Mouse (Mus musculus) stomach, embryonic 14.5 days (tissue): ENCODE results near the gene Gm20441. TPM values are rescaled to one million over a fixed set of nuclear protein-coding genes. Genes with fewer than 3 reads are reported as not detected.

ENCODE experiments used
- ATAC-seq: fragments of 200-750 bp; cut with Nextera tagmentation; 2 replicates; pipeline ENCODE4 v1.8.0; 2017; ENCODE audit warnings: low read depth, moderate TSS enrichment; ENCODE audit not compliant: insufficient number of reproducible peaks, insufficient read depth, low FRiP score
- H3K27ac ChIP-seq: fragments of 300-500 bp; sonication (generic); 2 replicates; pipeline ENCODE4 v1.5.1; 2014; ENCODE audit warnings: mild to moderate bottlenecking, low read length, moderate library complexity, mixed read lengths
- H3K27me3 ChIP-seq: fragments of 300-500 bp; sonication (generic); 2 replicates; pipeline ENCODE4 v1.6.1; 2014; ENCODE audit warnings: low read length, control low read depth, mixed read lengths; ENCODE audit not compliant: control insufficient read depth, insufficient read depth
- H3K36me3 ChIP-seq: fragments of 300-500 bp; sonication (generic); 2 replicates; pipeline ENCODE4 v1.6.1; 2014; ENCODE audit warnings: mild to moderate bottlenecking, control low read depth, low read length, moderate library complexity, mixed read lengths; ENCODE audit not compliant: control insufficient read depth, insufficient read depth
- H3K4me1 ChIP-seq: fragments of 300-500 bp; sonication (generic); 2 replicates; pipeline ENCODE4 v1.6.1; 2014; ENCODE audit warnings: low read length, control low read depth, mixed read lengths; ENCODE audit not compliant: control insufficient read depth, insufficient read depth
- H3K4me2 ChIP-seq: fragments of 300-500 bp; sonication (generic); replicated peaks from 2 replicates; pipeline ENCODE4 v1.6.1; 2014; ENCODE audit warnings: low read depth, low read length, control low read depth
- H3K4me3 ChIP-seq: fragments of 300-500 bp; sonication (generic); 2 replicates; pipeline ENCODE4 v1.5.1; 2014; ENCODE audit warnings: low read depth, low read length, control low read depth
- H3K9ac ChIP-seq: fragments of 300-500 bp; sonication (generic); replicated peaks from 2 replicates; pipeline ENCODE4 v1.6.1; 2014; ENCODE audit warnings: low read depth, mild to moderate bottlenecking, control low read depth, low read length, moderate library complexity, mixed read lengths
- H3K9me3 ChIP-seq: fragments of 300-500 bp; sonication (generic); 2 replicates; pipeline ENCODE4 v1.6.1; 2016; ENCODE audit warnings: low read depth, low read length, control low read depth; ENCODE audit not compliant: control insufficient read depth
- WGBS: fragments of 180-500 bp; shearing (Covaris S2); extraction: QIAGEN DNeasy Blood & Tissue Kit; methylation state at CpG from one replicate; pipeline ENCODE4 v1.1.7; 2014; 5-methylcytosine and 5-hydroxymethylcytosine counted together
- polyA plus RNA-seq: library from polyadenylated mRNA; unstranded; fragments of >200 nt; fragmentation: Nextera tagmentation; extraction: Ambion mirVana; gene quantifications from 2 replicates; pipeline ENCODE4 v1.2.1, GENCODE M21; 2014

Gene Gm20441
- polyA plus RNA-seq, 1 experiment from 2014 or later: not detected

- Histone ChIP-seq H3K9ac (no peak overlapping the region), H3K4me3 (no peak overlapping the region), H3K27me3 (no peaks in the 10 kb centered on the region), H3K27ac (no peak overlapping the region), H3K9me3 (no peaks in the 10 kb centered on the region), H3K36me3 (no peaks in the 10 kb centered on the region), H3K4me2 (no peak overlapping the region), H3K4me1 (no peaks in the 10 kb centered on the region)
- ATAC-seq: no peak
- WGBS: 85% methylated on average over 5 of the region's 5 CpGs
These were observed 39.1 kb upstream of the Gm20441 start for GRCm38 (mm10) chr10:75819882-75820281.

DNA sequence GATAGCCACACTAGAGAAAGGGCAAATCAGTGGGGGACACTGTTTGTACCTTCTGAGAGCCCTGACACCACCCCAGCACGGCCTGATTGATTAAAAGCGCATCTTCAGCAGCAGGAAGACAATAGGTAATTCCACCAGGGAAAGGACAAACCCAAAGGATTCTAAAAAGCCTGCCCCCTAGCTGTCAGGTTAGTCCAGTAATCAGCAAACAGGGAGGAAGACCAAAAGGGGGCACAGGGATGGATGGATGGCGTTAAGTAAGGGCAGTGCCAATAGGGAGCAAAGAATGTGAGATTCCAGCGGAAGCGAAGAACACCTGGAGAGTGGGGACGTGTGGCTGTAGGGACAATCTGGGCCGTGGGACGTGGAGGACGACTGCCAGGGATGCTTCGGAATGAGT lies 37.9 kb upstream of the Gm20441 start:
- Histone ChIP-seq H3K4me3 (no peak overlapping the region), H3K9ac (no peak overlapping the region), H3K36me3 (no peaks in the 10 kb centered on the region), H3K9me3 (no peaks in the 10 kb centered on the region), H3K4me1 (no peaks in the 10 kb centered on the region), H3K27ac (no peak overlapping the region), H3K27me3 (no peaks in the 10 kb centered on the region), H3K4me2 (no peak overlapping the region)
- ATAC-seq: no peak
- 52% methylated on average over 10 of the region's 10 CpGs for WGBS

DNA sequence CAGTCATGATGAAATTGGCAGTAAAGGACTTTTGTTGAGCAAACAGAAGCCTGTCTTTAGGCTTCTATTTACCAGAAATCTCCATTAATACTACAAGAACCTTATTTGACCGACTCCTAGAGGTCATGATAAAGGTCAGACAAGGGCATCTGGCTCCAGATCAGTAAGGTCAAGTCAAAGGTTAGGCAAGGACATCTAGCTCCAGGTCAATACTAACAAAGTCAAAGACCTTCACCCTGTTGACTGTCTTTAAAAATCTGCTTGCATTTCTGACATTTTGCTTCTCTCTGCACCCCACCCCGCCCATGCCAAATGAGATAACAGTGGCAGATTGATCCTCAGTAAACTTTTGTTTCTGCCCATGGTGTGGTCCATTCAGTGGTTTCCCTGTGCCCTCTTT lies 23.5 kb upstream of the Gm20441 start:
- no peak overlapping the region for H3K9ac ChIP-seq
- WGBS: 48% methylated on average over 2 of the region's 2 CpGs
- no peaks in the 10 kb centered on the region for H3K27me3 ChIP-seq
- no peak overlapping the region for H3K27ac ChIP-seq
- ATAC-seq: no peak
- no peaks in the 10 kb centered on the region for H3K9me3 ChIP-seq
- no peak overlapping the region for H3K4me2 ChIP-seq
- no peaks in the 10 kb centered on the region for H3K4me1 ChIP-seq
- H3K36me3 ChIP-seq: no peaks in the 10 kb centered on the region
- no peak overlapping the region for H3K4me3 ChIP-seq

GRCm38 (mm10) chr10:75798176-75798696 lies 17.5 kb upstream of the Gm20441 start, which contains the start of gene Gstt1:
Gstt1 (minus strand) TSS chr10:75798584.
- no peaks in the 10 kb centered on the region for H3K36me3 ChIP-seq
- H3K27ac ChIP-seq: no peak within 1 kb of the TSS
- peaks cover 3% of the 10 kb centered on the region; the same call in 1 of the 2 replicates for H3K4me1 ChIP-seq
- ATAC-seq: peak; percentile 11; the same call in 1 of the 2 replicates
- peak within 1 kb of the TSS; percentile 11 for H3K9ac ChIP-seq
- peak within 1 kb of the TSS; percentile 80 for H3K4me2 ChIP-seq
- H3K27me3 ChIP-seq: no peaks in the 10 kb centered on the region
- peak within 1 kb of the TSS; percentile 43 for H3K4me3 ChIP-seq
- WGBS: 2% methylated on average over 18 of the region's 18 CpGs
- no peaks in the 10 kb centered on the region for H3K9me3 ChIP-seq

- Histone ChIP-seq H3K27ac (no peak overlapping the region), H3K4me3 (peak overlapping the region; percentile 43), H3K27me3 (no peaks in the 10 kb centered on the region), H3K9ac (peak overlapping the region; percentile 11), H3K4me2 (peak overlapping the region; percentile 80), H3K36me3 (no peaks in the 10 kb centered on the region), H3K9me3 (no peaks in the 10 kb centered on the region), H3K4me1 (peaks cover 3% of the 10 kb centered on the region; the same call in 1 of the 2 replicates)
- WGBS: 3% methylated on average over 12 of the region's 12 CpGs
- peak; percentile 48 for ATAC-seq
These were observed 16.9 kb upstream of the Gm20441 start for GRCm38 (mm10) chr10:75797619-75798175.

- no peak overlapping the region for H3K9ac ChIP-seq
- no peaks in the 10 kb centered on the region for H3K27me3 ChIP-seq
- 48% methylated on average over 11 of the region's 11 CpGs for WGBS
- peak overlapping the region; percentile 43; the same call in 1 of the 2 replicates for H3K4me3 ChIP-seq
- H3K27ac ChIP-seq: no peak overlapping the region
- no peaks in the 10 kb centered on the region for H3K36me3 ChIP-seq
- no peak for ATAC-seq
- no peaks in the 10 kb centered on the region for H3K9me3 ChIP-seq
- H3K4me2 ChIP-seq: peak overlapping the region; percentile 80
- H3K4me1 ChIP-seq: peaks cover 3% of the 10 kb centered on the region; the same call in 1 of the 2 replicates
These were observed 16.2 kb upstream of the Gm20441 start for GRCm38 (mm10) chr10:75796731-75797516.

DNA sequence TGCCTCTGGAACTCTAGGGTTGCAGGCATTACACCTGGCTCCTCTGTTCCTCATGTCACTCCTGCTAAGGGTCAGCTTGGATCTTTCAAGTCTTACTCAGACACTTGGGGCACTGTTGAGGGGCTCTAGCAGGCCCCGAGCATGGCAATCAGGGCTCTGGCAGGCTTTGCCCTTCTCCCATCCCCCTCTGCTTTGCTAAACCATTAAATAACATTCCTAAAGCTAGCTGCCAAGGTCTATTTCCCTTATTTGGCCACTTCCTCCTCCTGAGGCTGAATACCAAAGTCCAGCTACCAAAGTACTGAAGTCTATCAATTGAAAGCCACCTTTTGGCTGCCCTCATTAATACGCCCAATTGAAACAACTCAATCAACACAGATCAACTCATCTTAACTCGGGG lies 14.1 kb upstream of the Gm20441 start:
- no peaks in the 10 kb centered on the region for H3K9me3 ChIP-seq
- H3K9ac ChIP-seq: no peak overlapping the region
- H3K27me3 ChIP-seq: no peaks in the 10 kb centered on the region
- H3K4me2 ChIP-seq: no peak overlapping the region
- H3K4me3 ChIP-seq: no peak overlapping the region
- no peaks in the 10 kb centered on the region for H3K36me3 ChIP-seq
- no peak overlapping the region for H3K27ac ChIP-seq
- 28% methylated on average over 3 of the region's 3 CpGs for WGBS
- H3K4me1 ChIP-seq: peaks cover 7% of the 10 kb centered on the region; the same call in 1 of the 2 replicates
- no peak for ATAC-seq

DNA sequence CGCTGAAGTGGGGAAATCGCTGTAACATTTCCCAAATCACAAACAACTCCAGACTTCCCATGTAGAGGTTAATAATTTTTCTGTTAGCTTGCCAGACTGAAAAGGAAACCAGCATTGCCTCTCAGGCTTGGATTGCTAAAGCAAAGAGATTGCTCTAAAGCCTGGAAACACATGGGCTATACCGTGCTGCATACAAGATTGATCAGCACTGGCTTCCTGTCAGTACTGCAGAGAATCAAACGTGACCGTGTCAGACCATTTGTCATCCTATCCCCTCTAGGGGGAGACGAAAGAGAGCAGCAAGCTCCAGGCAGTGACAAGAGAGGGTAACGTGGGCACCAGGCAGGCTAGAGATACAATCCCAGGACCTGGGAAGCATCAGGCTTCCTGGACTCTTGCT lies 10.0 kb upstream of the Gm20441 start:
- no peak for ATAC-seq
- Histone ChIP-seq H3K27ac (no peak overlapping the region), H3K9ac (no peak overlapping the region)

More for the DNA sequence above, 10.0 kb upstream of the Gm20441 start:
- Histone ChIP-seq H3K4me2 (no peak overlapping the region), H3K4me1 (0 out of 2 replicates have a peak, but pooled peaks cover 4% of the 10 kb centered on the region), H3K4me3 (no peak overlapping the region), H3K27me3 (no peaks in the 10 kb centered on the region), H3K36me3 (no peaks in the 10 kb centered on the region), H3K9me3 (no peaks in the 10 kb centered on the region)
- WGBS: 9% methylated on average over 7 of the region's 7 CpGs
